Mouse (Mus musculus) embryonic facial prominence, embryonic 10.5 days (tissue): ENCODE results near the gene Cnih3. TPM values are rescaled to one million over a fixed set of nuclear protein-coding genes. Genes with fewer than 3 reads are reported as not detected.

Source experiments
- DNase-seq: peaks from one replicate; pipeline ENCODE4 v3.0.0-alpha.2; 2017; ENCODE audit warnings: low spot score
- H3K27ac ChIP-seq: fragments of 300-500 bp; sonication (generic); replicated peaks from 2 replicates; pipeline ENCODE4 v1.5.1; 2016; ENCODE audit warnings: mild to moderate bottlenecking
- H3K27me3 ChIP-seq: fragments of 300-500 bp; sonication (generic); replicated peaks from 2 replicates; pipeline ENCODE4 v1.6.1; 2016; ENCODE audit warnings: low read depth, mild to moderate bottlenecking; ENCODE audit not compliant: poor library complexity, severe bottlenecking
- H3K36me3 ChIP-seq: fragments of 300-500 bp; sonication (generic); replicated peaks from 2 replicates; pipeline ENCODE4 v1.6.1; 2016; ENCODE audit warnings: mild to moderate bottlenecking, moderate library complexity
- H3K4me1 ChIP-seq: fragments of 300-500 bp; sonication (generic); 2 replicates; pipeline ENCODE4 v1.6.1; 2016
- H3K4me3 ChIP-seq: fragments of 300-500 bp; sonication (generic); 2 replicates; pipeline ENCODE4 v1.5.1; 2016; ENCODE audit warnings: mild to moderate bottlenecking, moderate library complexity
- H3K9me3 ChIP-seq: fragments of 300-500 bp; sonication (generic); 2 replicates; pipeline ENCODE4 v1.6.1; 2016; ENCODE audit warnings: mild to moderate bottlenecking
- WGBS: fragments of 180-500 bp; shearing (Covaris S2); methylation state at CpG from one replicate; pipeline ENCODE4 v1.1.7; 2016; 5-methylcytosine and 5-hydroxymethylcytosine counted together
- polyA plus RNA-seq: library from polyadenylated mRNA; unstranded; fragments of >200 nt; fragmentation: Nextera tagmentation; extraction: Ambion mirVana; gene quantifications from 2 replicates; pipeline ENCODE4 v1.2.1, GENCODE M21; 2016

Gene Cnih3
- polyA plus RNA-seq, 1 experiment from 2014 or later: 0.57 TPM

DNA sequence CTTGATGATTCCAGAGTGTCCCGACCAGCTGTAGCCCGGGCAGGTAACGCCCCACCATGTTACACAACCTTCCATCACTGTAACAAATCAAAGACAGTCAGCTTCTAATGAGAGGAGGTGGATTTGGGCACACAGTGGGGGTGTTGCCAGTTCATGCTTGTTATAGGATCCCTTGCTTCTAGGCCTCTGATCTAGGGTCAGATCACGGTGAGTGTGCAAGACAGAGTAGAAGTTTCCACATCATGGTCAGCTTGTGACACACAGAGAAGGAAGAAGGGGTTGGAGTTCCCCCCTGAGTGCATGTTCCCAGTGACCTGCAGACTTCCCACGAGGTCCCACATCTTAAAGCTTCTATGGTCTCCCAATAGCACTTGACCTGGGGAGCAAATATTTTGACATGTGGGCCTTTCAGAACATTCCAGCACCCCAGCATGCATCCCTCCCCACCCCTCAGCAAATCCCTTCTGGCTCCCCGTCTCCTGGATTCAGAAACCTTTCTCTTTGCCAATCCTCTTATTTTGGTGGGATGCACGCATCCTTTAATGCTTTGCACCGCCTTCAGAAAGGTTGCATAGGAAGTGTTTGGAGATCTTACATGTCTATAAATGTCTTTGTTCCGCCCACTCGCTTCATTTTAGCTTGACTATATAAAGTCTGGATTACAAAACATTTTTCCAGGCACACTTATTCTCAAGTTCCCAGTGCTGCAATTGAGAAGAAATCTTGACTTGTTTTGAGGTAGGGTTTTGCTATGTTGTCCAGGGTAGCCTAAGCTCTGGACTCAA is 24.6 kb upstream of the Cnih3 start:
- H3K27me3 ChIP-seq: no peaks in the 10 kb centered on the region
- 86% methylated on average over 10 of the region's 10 CpGs for WGBS
- DNase-seq: no peak
- no peaks in the 10 kb centered on the region for H3K9me3 ChIP-seq
- no peaks in the 10 kb centered on the region for H3K36me3 ChIP-seq
- H3K27ac ChIP-seq: no peak overlapping the region
- no peak overlapping the region for H3K4me3 ChIP-seq
- no peaks in the 10 kb centered on the region for H3K4me1 ChIP-seq

DNA sequence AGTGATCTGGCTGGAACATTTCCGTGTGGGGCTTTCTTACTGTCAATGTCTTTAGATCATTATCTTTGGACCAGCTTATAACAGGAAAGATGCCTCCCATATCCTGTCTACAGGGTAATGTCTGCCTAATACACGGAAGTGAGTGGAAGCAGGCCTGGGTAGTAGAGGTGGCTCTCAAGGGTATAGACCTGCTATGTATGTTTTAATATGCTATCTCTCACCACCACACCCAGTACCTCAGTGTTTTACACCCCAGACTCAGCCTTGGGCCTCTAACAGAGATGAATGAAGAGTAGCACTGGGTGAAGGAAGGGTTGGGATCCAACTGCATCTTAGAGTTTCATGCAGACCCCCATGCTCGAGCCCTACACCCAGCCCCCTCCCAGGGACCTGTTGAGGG is 23.3 kb upstream of the Cnih3 start:
- DNase-seq: no peak
- Histone ChIP-seq H3K36me3 (no peaks in the 10 kb centered on the region), H3K27ac (no peak overlapping the region), H3K27me3 (no peaks in the 10 kb centered on the region), H3K4me3 (no peak overlapping the region), H3K4me1 (no peaks in the 10 kb centered on the region), H3K9me3 (no peaks in the 10 kb centered on the region)
- 78% methylated on average over 3 of the region's 3 CpGs for WGBS

GRCm38 (mm10) chr1:181332597-181332996 is 19.8 kb upstream of the Cnih3 start:
- H3K27me3 ChIP-seq: no peaks in the 10 kb centered on the region
- 31% methylated on average over 2 of the region's 2 CpGs for WGBS
- no peak overlapping the region for H3K27ac ChIP-seq
- H3K9me3 ChIP-seq: no peaks in the 10 kb centered on the region
- no peaks in the 10 kb centered on the region for H3K4me1 ChIP-seq
- H3K4me3 ChIP-seq: no peak overlapping the region
- DNase-seq: no peak
- H3K36me3 ChIP-seq: no peaks in the 10 kb centered on the region

DNA sequence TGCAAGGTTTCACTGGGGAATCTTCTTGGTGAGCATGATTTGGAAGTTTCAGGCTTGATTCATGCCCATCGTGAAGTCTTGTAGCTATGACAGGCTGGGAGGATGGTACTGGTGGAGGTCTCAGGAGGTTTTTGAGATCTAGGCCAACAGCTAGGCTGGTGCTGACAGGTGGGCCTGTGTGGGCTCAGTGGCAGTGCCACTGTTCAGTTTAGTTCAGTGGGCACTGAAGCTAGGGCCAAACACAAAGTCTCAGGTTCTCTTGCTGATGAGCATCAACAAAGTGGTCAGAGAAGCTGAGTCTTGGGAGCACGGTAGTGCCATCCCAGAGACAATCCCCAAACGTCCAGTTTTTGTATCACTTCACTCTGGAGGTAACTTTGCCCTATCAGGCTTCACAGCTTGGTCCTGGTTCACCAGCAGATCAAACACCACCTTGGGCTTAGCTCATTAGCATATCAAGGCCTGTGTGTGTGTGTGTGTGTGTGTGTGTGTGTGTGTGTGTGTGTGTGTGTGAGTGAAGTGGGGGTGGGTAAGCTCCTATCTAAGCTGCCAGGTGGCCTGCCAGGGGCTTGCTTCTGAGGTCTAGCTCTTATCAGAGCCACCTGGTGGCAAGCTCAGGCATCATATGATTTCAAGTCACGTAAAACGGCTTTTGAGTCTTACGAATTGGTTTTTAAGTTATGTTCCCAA is 18.0 kb upstream of the Cnih3 start:
- Histone ChIP-seq H3K36me3 (no peaks in the 10 kb centered on the region), H3K27me3 (no peaks in the 10 kb centered on the region), H3K4me1 (no peaks in the 10 kb centered on the region), H3K9me3 (no peaks in the 10 kb centered on the region), H3K4me3 (no peak overlapping the region), H3K27ac (no peak overlapping the region)
- no peak for DNase-seq
- 91% methylated on average over 6 of the region's 6 CpGs for WGBS

DNA sequence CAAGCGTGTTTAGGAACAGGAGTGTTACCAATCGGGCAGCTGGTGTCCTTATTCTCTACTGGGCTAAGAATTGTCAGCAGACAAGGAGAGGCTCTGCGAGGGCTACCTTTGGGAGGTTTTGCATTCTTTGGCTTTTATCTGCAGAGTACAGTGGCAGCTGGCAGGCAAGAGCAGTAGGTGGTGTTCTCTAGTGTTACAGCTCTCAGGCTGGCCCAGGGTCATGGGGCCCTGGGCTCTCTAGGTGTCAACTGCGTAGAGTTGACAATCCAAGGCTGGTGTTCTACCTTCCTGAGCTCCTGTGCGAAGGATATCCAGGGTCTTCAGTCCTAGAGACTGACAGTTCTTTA is 17.4 kb upstream of the Cnih3 start:
- Histone ChIP-seq H3K4me3 (no peak overlapping the region), H3K9me3 (no peaks in the 10 kb centered on the region), H3K27me3 (no peaks in the 10 kb centered on the region), H3K27ac (peak overlapping the region; percentile 30; the same call in 1 of the 2 replicates), H3K36me3 (no peaks in the 10 kb centered on the region), H3K4me1 (no peaks in the 10 kb centered on the region)
- DNase-seq: no peak
- WGBS: 92% methylated on average over 5 of the region's 5 CpGs

DNA sequence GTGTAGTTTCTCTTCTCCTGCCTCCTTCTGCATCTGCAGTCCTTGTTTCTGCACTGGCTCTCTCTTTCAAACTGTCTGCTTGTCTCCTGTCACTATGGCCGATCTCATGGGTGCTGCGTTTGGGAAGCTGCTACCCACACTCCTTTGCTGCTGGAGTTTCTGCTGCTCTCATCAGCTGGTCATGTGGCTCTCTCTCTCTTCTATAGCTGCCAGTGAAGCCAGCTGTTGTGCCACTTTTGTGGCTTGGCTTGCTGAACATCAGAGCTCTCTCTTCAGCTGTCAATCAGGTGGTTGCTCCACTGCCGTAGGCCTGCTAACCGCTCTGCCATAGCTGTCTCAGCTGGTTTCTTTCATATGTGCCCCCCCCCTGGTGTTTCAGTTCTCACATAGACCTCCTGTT is 17.0 kb upstream of the Cnih3 start:
- Histone ChIP-seq H3K4me3 (no peak overlapping the region), H3K36me3 (no peaks in the 10 kb centered on the region), H3K4me1 (no peaks in the 10 kb centered on the region), H3K27ac (peak overlapping the region; percentile 30; the same call in 1 of the 2 replicates), H3K27me3 (no peaks in the 10 kb centered on the region), H3K9me3 (no peaks in the 10 kb centered on the region)
- WGBS: 90% methylated on average over 4 of the region's 4 CpGs
- DNase-seq: no peak

DNA sequence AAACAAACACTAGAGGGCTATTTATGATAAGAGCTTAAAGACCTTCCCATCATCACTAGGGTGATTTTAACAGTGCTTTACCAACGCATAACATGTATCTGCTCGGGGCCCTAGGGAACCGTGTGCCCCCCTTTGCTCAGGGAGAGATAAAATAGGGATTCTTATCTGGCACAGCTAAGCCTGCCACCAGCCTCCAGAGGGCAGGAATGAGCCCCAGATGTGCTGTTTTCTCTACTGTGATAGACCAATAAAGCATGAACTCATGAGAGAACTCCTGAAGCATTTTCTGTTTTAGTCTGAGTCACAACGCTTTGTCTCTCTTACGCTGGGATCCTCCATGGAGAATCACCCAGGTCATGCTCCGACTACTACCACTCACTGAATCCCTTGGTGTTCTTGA is 15.6 kb upstream of the Cnih3 start:
- no peak overlapping the region for H3K27ac ChIP-seq
- H3K9me3 ChIP-seq: no peaks in the 10 kb centered on the region
- H3K4me3 ChIP-seq: no peak overlapping the region
- no peaks in the 10 kb centered on the region for H3K27me3 ChIP-seq
- no peaks in the 10 kb centered on the region for H3K36me3 ChIP-seq
- WGBS: 92% methylated on average over 6 of the region's 6 CpGs
- H3K4me1 ChIP-seq: no peaks in the 10 kb centered on the region
- no peak for DNase-seq

GRCm38 (mm10) chr1:181339106-181339505 is 13.3 kb upstream of the Cnih3 start:
- WGBS: 88% methylated on average over 6 of the region's 6 CpGs
- H3K4me3 ChIP-seq: no peak overlapping the region
- H3K9me3 ChIP-seq: no peaks in the 10 kb centered on the region
- H3K4me1 ChIP-seq: no peaks in the 10 kb centered on the region
- H3K27ac ChIP-seq: no peak overlapping the region
- H3K27me3 ChIP-seq: no peaks in the 10 kb centered on the region
- no peak for DNase-seq
- no peaks in the 10 kb centered on the region for H3K36me3 ChIP-seq

DNA sequence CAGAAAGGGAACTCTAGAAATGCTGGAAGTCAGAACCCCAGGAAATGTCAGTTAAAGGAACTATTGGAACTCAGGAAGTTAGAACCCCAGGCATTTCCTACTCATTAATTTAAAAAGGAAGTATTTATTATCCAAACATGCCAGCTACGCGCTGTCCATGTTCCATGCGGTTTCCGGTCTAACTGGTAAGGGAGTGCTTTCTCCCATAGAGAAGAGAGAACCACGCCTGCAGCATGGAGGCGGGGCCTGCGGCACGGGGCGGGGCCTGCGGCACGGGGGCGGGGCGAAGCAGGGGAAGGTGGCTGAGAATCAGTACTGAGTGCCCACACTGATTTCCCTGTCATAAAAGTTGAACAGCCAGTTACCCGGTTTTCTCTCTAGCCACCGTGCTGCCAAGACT is 6.9 kb upstream of the Cnih3 start:
- H3K27ac ChIP-seq: no peak overlapping the region
- DNase-seq: peak; percentile 44
- no peaks in the 10 kb centered on the region for H3K36me3 ChIP-seq
- no peak overlapping the region for H3K4me3 ChIP-seq
- 35% methylated on average over 15 of the region's 15 CpGs for WGBS
- no peaks in the 10 kb centered on the region for H3K9me3 ChIP-seq
- peaks cover 11% of the 10 kb centered on the region; the same call in 1 of the 2 replicates for H3K4me1 ChIP-seq
- peaks cover 19% of the 10 kb centered on the region for H3K27me3 ChIP-seq

- H3K27ac ChIP-seq: peak overlapping the region; percentile 85
- H3K4me3 ChIP-seq: peak overlapping the region; percentile 71
- no peak for DNase-seq
- peaks cover 24% of the 10 kb centered on the region for H3K4me1 ChIP-seq
- H3K9me3 ChIP-seq: no peaks in the 10 kb centered on the region
- 7% methylated on average over 3 of the region's 3 CpGs for WGBS
- H3K27me3 ChIP-seq: peaks cover 72% of the 10 kb centered on the region
- H3K36me3 ChIP-seq: no peaks in the 10 kb centered on the region
Observed at GRCm38 (mm10) chr1:181352043-181352366, 423 bp upstream of the Cnih3 start.

GRCm38 (mm10) chr1:181353200-181354097 is 1.0 kb downstream of the Cnih3 start:
- Histone ChIP-seq H3K27me3 (peaks cover 76% of the 10 kb centered on the region), H3K9me3 (no peaks in the 10 kb centered on the region), H3K4me3 (peak overlapping the region; percentile 71), H3K36me3 (no peaks in the 10 kb centered on the region), H3K27ac (peak overlapping the region; percentile 85), H3K4me1 (peaks cover 31% of the 10 kb centered on the region)
- peak; percentile 40 for DNase-seq
- 3% methylated on average over 33 of the region's 33 CpGs for WGBS

DNA sequence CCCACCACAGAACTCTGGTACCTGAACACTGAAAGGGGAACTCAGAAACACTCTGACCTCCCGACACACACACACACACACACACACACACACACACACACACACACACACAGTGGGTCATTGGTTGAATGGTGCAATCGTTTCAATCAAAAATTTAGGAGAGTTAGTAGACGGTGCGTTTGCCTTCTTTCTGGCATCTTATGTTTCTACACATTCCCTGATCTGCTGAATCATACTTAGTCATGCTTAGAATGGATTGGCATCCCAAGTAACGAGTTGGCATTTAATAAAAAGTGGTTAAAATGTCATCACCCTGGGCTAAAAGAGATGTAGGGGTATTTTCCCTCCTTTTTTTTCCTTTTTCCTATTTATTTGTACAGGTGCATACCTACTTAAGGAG is 3.3 kb downstream of the Cnih3 start:
- no peak for DNase-seq
- H3K4me1 ChIP-seq: peaks cover 31% of the 10 kb centered on the region
- no peak overlapping the region for H3K4me3 ChIP-seq
- H3K27ac ChIP-seq: no peak overlapping the region
- peaks cover 64% of the 10 kb centered on the region for H3K27me3 ChIP-seq
- H3K9me3 ChIP-seq: no peaks in the 10 kb centered on the region
- WGBS: 86% methylated on average over 5 of the region's 5 CpGs
- no peaks in the 10 kb centered on the region for H3K36me3 ChIP-seq
